Mouse (Mus musculus) stomach, postnatal 0 days (tissue): ENCODE results near the gene Ptprn2. TPM values are rescaled to one million over a fixed set of nuclear protein-coding genes. Genes with fewer than 3 reads are reported as not detected.

Experiments used
- ATAC-seq: fragments of 200-750 bp; cut with Nextera tagmentation; 2 replicates; pipeline ENCODE4 v1.8.0; 2017; ENCODE audit not compliant: low FRiP score, low TSS enrichment
- DNase-seq: peaks from one replicate; pipeline ENCODE4 v3.0.0-alpha.2; 2016; ENCODE audit warnings: low spot score
- H3K27ac ChIP-seq: fragments of 300-500 bp; sonication (generic); replicated peaks from 2 replicates; pipeline ENCODE4 v1.5.1; 2014; ENCODE audit warnings: mild to moderate bottlenecking, control low read depth
- H3K27me3 ChIP-seq: fragments of 300-500 bp; sonication (generic); 2 replicates; pipeline ENCODE4 v1.6.1; 2014; ENCODE audit warnings: low read length; ENCODE audit not compliant: control insufficient read depth, insufficient read depth
- H3K36me3 ChIP-seq: fragments of 300-500 bp; sonication (generic); 2 replicates; pipeline ENCODE4 v1.6.1; 2014; ENCODE audit warnings: low read length, mixed read lengths; ENCODE audit not compliant: control insufficient read depth, insufficient read depth
- H3K4me1 ChIP-seq: fragments of 300-500 bp; sonication (generic); replicated peaks from 2 replicates; pipeline ENCODE4 v1.6.1; 2014; ENCODE audit warnings: antibody characterized with exemption; ENCODE audit not compliant: control insufficient read depth, insufficient read depth
- H3K4me2 ChIP-seq: fragments of 300-500 bp; sonication (generic); replicated peaks from 2 replicates; pipeline ENCODE4 v1.6.1; 2014; ENCODE audit warnings: low read depth, mild to moderate bottlenecking, control low read depth, moderate library complexity
- H3K4me3 ChIP-seq: fragments of 300-500 bp; sonication (generic); 2 replicates; pipeline ENCODE4 v1.5.1; 2014; ENCODE audit warnings: low read depth, low read length, control low read depth
- H3K9ac ChIP-seq: fragments of 300-500 bp; sonication (generic); 2 replicates; pipeline ENCODE4 v1.6.1; 2014; ENCODE audit warnings: mild to moderate bottlenecking, low read length, control low read depth, mixed read lengths
- H3K9me3 ChIP-seq: fragments of 300-500 bp; sonication (generic); 2 replicates; pipeline ENCODE4 v1.6.1; 2016; ENCODE audit warnings: low read length; ENCODE audit not compliant: control insufficient read depth
- CTCF ChIP-seq: IDR thresholded peaks from 2 replicates; pipeline ENCODE4 v1.5.1; 2016; ENCODE audit warnings: antibody characterized with exemption, low read depth, mild to moderate bottlenecking, moderate library complexity
- EP300 ChIP-seq: optimal IDR thresholded peaks from 2 replicates; pipeline ENCODE3; 2016; ENCODE audit warnings: antibody characterized with exemption
- WGBS: fragments of 180-500 bp; shearing (Covaris S2); extraction: QIAGEN DNeasy Blood & Tissue Kit; methylation state at CpG from one replicate; pipeline ENCODE4 v1.1.7; 2014; 5-methylcytosine and 5-hydroxymethylcytosine counted together
- polyA plus RNA-seq: library from polyadenylated mRNA; unstranded; fragments of >200 nt; fragmentation: Nextera tagmentation; extraction: Ambion mirVana; gene quantifications from 2 replicates; pipeline ENCODE4 v1.2.1, GENCODE M21; 2015

The Ptprn2 gene
- polyA plus RNA-seq, 1 experiment from 2014 or later: 6.0 TPM

GRCm38 (mm10) chr12:117257921-117258497 lies 772.5 kb downstream of the Ptprn2 start:
- Histone ChIP-seq H3K4me1 (no peaks in the 10 kb centered on the region), H3K9me3 (no peaks in the 10 kb centered on the region), H3K9ac (no peak overlapping the region), H3K4me3 (no peak overlapping the region), H3K36me3 (no peaks in the 10 kb centered on the region), H3K4me2 (no peak overlapping the region), H3K27ac (no peak overlapping the region), H3K27me3 (no peaks in the 10 kb centered on the region)
- TF ChIP-seq CTCF (no peak), EP300 (no peak)
- DNase-seq: no peak
- WGBS: 67% methylated on average over 12 of the region's 12 CpGs
- ATAC-seq: no peak

DNA sequence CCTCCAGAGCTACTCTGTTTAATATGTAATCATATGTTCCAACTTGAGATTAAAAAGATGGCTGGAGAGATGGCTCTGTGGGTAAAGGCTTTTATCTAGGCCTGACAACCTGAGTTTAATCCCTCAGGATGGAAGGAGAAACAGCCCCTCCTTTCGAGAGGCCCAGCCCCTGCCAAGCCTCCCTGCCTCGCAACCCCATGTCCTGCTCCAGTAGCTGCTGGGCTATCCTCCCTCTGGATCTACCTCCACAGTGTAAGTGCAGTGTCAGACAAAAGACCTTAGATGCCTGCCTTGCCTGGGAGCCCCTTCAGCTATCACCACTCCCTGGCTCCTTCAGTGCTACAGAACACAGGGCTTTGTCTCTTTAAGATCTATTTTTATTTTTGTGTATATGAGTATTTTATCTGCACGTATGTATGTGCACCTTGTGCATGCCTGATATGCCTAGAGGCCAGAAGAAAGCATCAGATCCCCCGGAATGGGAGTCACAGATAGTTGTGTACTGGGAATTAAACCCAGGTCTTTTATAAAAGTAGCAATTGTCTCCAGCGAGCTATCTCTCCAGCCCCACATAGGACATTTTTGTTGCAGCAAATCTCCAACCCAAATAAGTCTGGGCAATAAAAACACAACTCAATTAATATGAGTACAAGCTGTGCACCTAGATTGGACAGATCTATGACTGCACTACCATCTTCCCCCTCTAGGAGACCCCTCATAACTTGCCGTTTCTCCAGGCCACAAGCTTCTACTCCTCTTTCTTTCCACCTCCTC lies 775.1 kb downstream of the Ptprn2 start:
- 71% methylated on average over 6 of the region's 6 CpGs for WGBS
- TF ChIP-seq EP300 (no peak), CTCF (peak; percentile 34)
- no peak for DNase-seq
- Histone ChIP-seq H3K36me3 (no peaks in the 10 kb centered on the region), H3K9ac (no peak overlapping the region), H3K4me2 (no peak overlapping the region), H3K4me1 (no peaks in the 10 kb centered on the region), H3K4me3 (no peak overlapping the region), H3K9me3 (no peaks in the 10 kb centered on the region), H3K27ac (no peak overlapping the region), H3K27me3 (no peaks in the 10 kb centered on the region)
- ATAC-seq: no peak

DNA sequence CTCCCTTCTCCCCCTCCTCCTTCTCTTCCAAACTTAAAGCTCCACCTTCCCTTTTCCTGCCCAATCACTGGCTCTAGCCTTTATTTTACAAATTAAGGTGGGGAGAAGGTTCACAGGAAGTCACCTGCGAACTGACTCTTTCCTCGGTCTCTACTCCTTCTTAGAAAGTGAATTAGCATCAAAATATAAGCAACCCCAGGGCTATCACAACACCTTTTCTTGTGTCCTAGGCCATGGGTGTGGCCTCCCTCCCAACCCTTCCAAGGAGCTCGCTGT lies 775.6 kb downstream of the Ptprn2 start:
- Histone ChIP-seq H3K4me1 (no peaks in the 10 kb centered on the region), H3K27me3 (no peaks in the 10 kb centered on the region), H3K27ac (no peak overlapping the region), H3K36me3 (no peaks in the 10 kb centered on the region), H3K4me2 (no peak overlapping the region), H3K9me3 (no peaks in the 10 kb centered on the region), H3K9ac (no peak overlapping the region), H3K4me3 (no peak overlapping the region)
- DNase-seq (no peak), ATAC-seq (no peak)
- WGBS: 39% methylated on average over 3 of the region's 3 CpGs
- TF ChIP-seq EP300 (no peak), CTCF (peak; percentile 0; the same call in 1 of the 2 replicates)

DNA sequence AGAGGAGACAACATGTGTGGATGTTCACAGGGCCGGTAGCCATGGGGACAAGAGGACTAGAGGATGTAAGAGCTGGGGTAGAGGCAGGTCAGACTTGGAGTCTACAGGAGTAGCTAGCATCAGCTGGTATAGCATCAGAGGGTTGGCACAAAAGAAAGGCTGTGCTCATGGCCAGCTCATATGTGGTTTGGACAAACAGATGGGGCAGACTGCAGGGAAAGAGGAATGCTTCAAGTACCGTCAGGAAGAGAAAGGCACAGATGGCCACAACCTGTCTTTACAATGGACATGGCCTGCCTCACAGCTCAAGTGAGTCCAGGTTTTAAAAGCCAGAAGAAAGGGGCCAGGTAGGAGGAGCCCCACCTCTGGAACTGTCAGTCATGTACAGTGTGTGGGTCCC lies 776.5 kb downstream of the Ptprn2 start:
- WGBS: 88% methylated on average over 2 of the region's 2 CpGs
- no peak for DNase-seq
- no peak for TF ChIP-seq CTCF
- no peak for TF ChIP-seq EP300
- no peaks in the 10 kb centered on the region for H3K9me3 ChIP-seq
- no peak overlapping the region for H3K4me3 ChIP-seq
- H3K4me2 ChIP-seq: no peak overlapping the region
- H3K9ac ChIP-seq: no peak overlapping the region
- H3K27me3 ChIP-seq: no peaks in the 10 kb centered on the region
- H3K27ac ChIP-seq: no peak overlapping the region
- no peaks in the 10 kb centered on the region for H3K36me3 ChIP-seq
- ATAC-seq: 0 out of 2 replicates have a peak, but pooled peaks have one; percentile 10
- H3K4me1 ChIP-seq: no peaks in the 10 kb centered on the region

DNA sequence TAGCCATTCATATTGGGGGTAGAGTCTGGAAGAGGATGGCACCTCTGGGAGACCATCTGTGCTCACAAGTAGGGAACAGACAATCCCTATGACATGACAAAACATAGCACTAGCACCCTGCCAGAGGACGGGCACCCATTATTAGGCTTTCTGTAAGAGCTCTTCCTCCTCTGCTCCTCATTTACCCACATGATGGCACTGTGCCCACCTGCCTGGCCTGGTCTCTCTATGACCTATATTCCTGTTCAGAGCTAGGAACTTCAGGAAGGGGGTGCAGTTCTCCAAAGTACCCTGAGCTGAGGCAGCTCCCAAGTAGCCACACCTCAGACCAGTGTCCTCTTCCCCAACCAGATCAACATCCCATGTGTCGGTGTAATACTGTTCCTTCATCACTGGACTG lies 777.6 kb downstream of the Ptprn2 start:
- no peaks in the 10 kb centered on the region for H3K4me1 ChIP-seq
- no peak overlapping the region for H3K4me2 ChIP-seq
- H3K27ac ChIP-seq: no peak overlapping the region
- no peaks in the 10 kb centered on the region for H3K27me3 ChIP-seq
- ATAC-seq (no peak), DNase-seq (no peak)
- H3K36me3 ChIP-seq: no peaks in the 10 kb centered on the region
- no peak overlapping the region for H3K9ac ChIP-seq
- H3K4me3 ChIP-seq: no peak overlapping the region
- 75% methylated on average over 2 of the region's 2 CpGs for WGBS
- no peak for TF ChIP-seq CTCF
- TF ChIP-seq EP300: no peak
- H3K9me3 ChIP-seq: no peaks in the 10 kb centered on the region

- no peak overlapping the region for H3K4me3 ChIP-seq
These were observed 779.7 kb downstream of the Ptprn2 start for GRCm38 (mm10) chr12:117265211-117265610.

More at GRCm38 (mm10) chr12:117265211-117265610, 779.7 kb downstream of the Ptprn2 start:
- no peak for ATAC-seq
- TF ChIP-seq EP300: no peak
- no peak for TF ChIP-seq CTCF
- Histone ChIP-seq H3K9me3 (no peaks in the 10 kb centered on the region), H3K4me1 (no peaks in the 10 kb centered on the region), H3K27me3 (no peaks in the 10 kb centered on the region), H3K4me2 (no peak overlapping the region), H3K9ac (no peak overlapping the region), H3K36me3 (no peaks in the 10 kb centered on the region), H3K27ac (no peak overlapping the region)
- no peak for DNase-seq
- WGBS: 71% methylated on average over 1 of the region's 1 CpGs
